Mouse (Mus musculus): Measurements from ENCODE around the gene Naga.

Naga gene

DNA sequence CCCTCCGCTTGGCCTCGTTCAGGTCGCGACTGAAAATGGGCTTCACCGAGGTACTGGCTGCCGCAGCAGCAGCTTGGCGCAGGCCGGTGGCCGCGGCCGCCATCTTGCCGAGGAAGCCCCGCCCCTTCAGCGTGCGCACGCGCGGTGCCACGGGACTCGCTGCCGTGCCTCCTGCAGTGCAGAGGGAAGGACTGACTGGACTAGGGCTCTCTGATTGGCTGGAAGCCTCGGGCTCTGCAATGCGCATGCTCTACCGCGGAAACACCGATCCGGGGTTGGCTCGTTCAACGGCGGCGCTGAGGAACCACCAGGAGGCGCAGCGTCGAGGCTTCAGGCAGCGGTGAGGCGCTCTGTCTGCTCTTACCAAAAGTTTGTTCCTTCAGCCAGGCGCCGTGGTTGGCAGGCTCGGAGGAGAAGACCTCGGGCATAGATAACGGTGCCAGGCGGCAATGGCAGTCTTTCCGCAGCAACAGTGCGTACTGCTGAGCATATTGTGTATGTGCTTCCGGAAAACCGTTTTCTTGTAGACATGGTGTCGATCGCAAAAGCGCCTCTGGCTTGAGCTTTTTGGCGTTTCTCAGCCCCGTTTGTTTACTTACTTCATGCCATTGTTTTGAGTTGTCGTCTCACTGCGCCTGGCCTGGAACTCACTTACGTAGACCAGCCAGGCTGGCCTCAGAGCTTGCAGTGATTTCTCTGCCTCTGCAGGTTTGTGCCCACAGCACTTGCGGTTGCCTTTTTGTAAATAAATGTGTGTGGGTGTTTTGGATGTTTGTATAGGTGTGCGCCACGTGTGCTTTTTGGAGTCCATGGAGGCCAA lies 15.6 kb upstream of the Naga start, which contains the start of gene Ndufa6:
TSS of gene Ndufa6 (minus strand) at position 197 of the 820 bp plus-strand sequence.
- peak; percentile 98 for DNase-seq

DNA sequence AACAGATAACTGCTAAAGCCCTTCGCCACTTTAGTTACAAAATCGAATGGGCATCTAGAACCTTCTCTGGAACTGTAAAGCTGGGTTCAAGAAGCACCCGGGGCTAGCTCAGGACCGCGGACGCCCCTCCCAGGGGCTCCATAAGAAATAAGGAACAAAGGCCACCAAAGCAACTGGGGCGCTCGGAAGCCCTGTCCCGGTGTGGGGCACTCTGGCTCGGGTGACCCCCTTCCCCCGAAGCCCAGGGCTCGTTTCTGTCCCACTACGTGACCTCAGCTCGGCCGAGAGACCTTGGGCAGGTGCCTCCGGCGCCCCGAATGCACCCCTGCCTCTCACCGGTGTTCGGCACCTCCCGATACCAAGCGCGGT lies 15.0 kb upstream of the Naga start:
- no peak for DNase-seq

DNA sequence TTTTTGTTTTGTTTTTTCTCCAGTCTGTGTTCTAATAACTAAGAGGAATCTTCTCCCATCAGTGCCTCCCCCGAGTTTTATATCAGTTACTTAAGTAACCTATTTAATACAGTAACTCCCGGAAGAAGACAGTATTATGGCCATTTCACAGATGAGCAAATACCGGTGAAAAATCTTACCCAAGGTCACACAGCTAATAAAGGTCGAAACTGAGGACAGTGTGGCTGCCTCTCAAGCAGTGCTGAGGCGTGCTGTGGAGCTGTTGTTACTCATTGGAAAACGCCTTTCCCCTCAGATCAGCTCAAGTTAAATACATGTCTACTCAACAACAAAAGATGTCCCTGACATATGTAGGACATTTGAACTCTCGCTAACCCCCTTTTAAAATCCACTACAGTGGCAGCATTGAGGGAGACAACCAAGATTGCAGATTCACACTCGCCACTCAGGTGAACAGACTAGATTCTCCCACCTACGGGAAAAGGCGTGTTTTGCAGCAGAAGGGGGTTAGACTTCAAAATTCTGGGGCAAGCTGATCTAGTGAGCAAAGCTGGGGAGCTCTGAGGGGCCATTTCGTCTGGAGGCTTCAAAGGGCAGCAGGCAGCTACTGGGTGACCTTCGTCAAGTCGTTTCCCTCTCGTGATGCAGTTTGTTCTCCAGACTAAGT lies 14.5 kb upstream of the Naga start:
- DNase-seq: no peak

- no peak for DNase-seq
Observed at GRCm38 (mm10) chr15:82351480-82351879, 12.8 kb upstream of the Naga start.

- no peak for DNase-seq
Observed at GRCm38 (mm10) chr15:82350349-82350748, 11.6 kb upstream of the Naga start.

DNA sequence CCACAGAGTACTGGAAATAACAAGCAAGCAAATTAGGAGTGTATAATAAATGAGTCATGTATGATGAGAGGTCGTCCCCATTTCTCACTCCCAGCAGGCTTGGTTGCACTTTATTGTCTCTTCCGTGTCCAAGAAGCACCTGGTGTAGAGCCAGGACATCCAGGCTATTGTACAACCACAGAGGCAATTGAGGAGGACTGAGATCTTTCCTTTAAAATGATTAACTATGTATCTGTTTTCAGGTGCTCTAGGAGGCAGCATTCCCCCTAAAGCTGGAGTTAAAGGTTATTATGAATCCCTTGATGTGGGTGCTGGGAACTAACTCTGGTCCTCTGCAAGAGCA lies 10.2 kb upstream of the Naga start:
- DNase-seq: no peak

- no peak for DNase-seq
Observed at GRCm38 (mm10) chr15:82348258-82348998, 9.7 kb upstream of the Naga start.

DNA sequence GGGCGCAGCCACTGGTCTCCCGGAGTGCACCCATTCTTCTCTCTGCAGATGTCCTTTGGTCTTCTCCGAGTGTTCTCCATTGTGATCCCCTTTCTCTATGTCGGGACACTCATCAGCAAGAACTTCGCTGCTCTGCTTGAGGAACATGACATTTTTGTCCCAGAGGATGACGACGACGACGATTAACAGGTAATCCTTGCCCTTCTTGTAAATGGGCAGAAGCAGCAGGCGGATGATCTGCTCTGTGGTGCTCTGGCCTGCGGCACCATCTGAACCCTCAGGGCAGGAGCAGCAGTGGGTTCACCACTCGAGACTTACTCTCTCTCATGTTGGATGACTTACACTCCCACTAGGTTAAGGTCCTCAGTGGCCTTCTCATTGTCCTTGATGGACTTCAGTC lies 9.1 kb upstream of the Naga start:
- no peak for DNase-seq

GRCm38 (mm10) chr15:82347303-82347676 lies 8.6 kb upstream of the Naga start:
- DNase-seq: no peak

DNA sequence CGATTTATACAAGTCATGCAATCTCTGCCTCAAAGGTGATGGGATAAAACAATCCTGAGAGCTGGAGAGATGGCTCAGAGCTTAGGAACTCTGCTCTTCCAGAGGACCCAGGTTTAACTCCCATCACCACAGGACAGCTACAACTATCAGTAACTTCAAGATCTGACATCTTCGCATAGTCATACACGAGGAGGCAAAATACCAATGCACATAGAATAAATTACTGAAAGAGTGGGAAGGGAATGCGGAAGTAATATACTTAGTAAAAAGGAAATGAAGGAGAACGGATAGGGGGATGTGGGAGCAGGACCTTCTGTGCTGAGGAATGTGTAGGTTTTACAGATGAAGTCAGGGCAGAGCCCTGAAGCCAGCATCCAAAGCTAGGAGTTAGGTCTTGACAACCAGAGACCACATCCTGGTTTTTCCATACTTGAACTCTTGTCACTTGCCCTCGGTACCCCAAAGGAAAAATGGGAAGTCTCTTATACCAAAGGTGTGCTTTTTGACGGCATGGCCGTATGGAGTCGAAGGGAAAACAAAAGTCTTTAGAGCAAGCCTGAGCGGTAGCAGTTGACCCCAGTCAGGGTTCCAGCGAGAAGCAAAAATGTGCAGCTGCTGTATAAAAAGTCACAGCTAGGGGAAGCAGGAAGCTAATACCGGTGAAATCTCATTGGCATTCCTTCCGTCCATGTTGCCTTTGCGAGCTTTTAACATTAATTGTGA lies 8.0 kb upstream of the Naga start:
- DNase-seq: no peak

DNA sequence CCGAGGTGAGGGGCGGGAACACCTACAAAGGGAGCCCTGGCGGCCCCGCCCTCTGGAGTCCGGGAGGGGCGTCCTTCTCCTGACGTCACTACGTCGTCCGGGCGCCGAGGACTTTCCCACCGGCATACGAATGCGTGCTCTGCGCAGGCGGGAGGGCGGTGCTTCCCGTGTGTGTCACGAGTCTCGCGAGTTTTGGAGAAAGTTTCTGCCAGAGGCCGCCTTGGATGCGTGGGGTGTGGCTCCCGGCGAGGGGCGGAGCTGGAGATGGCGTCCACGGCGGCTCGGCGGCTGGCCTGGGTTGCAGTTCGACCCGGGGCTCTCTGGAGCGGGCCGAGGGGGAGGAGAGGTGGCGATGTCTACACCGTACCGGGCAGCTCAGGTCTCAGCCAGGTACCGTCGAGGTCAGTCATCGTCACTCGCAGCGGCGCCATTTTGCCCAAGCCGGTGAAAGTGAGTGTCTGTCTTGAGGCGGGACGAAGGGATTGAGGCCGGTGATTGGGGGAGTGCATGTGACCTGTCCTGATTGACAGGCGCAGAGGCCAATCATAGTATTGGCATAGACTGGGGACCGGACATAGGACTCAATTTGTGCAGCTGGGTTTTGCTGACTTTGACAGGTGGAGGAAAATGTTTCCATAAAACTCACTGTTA lies 7.2 kb upstream of the Naga start:
- peak; percentile 97 to 98 for DNase-seq

DNA sequence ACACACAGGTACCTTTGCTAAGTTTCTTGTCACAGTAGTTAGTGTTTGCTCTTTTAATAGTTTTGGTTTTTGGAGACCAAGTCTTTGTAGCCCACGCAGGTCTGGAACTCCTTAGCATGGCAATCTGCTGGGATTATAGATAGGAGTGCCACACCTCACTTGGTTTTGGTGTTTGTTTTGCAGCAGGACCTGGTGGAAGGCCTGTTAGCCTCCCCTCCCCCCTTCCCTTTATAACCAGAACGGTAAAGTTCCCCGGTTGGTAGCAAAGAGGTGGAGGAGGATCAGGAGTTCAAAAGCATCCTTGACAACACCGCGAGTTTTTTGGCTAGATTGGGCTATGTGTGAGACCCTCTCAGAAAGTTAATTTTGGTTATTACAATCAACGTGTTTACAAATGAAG lies 6.2 kb upstream of the Naga start:
- no peak for DNase-seq

- DNase-seq: no peak
Observed at GRCm38 (mm10) chr15:82343368-82344287, 4.9 kb upstream of the Naga start.

DNA sequence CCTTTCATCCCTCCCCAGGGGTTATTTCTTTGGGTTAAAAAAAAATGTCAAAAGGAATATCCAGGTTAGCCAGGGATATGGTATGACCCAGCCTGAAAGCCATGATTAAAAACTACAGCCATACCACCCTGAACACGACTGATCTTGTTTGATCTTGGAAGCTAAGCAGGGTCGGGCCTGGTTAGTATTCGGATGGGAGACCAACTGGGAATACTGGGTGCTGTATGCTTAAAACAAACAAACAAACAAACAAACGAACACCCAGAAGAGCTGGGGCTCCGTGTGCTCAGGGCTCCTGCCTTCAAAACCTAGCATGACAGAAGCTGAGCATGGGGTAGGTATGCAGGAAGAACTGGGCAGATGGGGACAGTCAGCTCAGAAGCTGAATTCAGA lies 3.8 kb upstream of the Naga start:
- no peak for DNase-seq

- no peak for DNase-seq
Observed at GRCm38 (mm10) chr15:82341675-82342542, 3.2 kb upstream of the Naga start.

DNA sequence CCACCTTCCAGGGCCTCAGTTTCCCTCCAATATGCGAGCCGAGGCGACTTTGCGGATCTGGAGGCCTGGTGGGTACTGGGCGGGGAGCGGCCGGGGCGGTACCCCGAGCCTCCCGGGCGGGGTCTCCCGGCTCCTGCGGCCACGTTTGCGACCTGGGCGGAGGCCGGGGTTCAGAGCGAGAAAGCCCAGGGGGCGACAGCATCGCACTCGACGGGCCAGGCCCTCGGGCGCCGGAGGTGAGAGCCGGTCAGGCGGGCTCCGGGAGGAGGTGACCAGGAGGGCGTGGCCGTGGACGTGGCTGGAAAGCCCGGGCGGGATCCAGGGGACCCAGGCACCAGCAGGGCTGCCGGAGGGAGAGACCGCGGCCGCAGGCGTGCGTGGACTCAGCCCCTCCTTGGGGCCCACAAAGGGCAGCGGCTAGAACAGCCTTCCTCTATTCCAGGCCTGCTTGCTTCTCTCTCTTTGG lies 2.3 kb upstream of the Naga start:
- no peak for DNase-seq

GRCm38 (mm10) chr15:82340414-82341035 lies 1.8 kb upstream of the Naga start:
- DNase-seq: no peak

- no peak for DNase-seq
Observed at GRCm38 (mm10) chr15:82339634-82340254, 1.0 kb upstream of the Naga start.

- DNase-seq: no peak
Observed at GRCm38 (mm10) chr15:82339150-82339549, 425 bp upstream of the Naga start.

All from cerebellum, adult 18-20 months (tissue).